Mouse (Mus musculus): Measurements from ENCODE around the gene Nrxn1. TPM values are rescaled to one million over a fixed set of nuclear protein-coding genes. Genes with fewer than 3 reads are reported as not detected.

The Nrxn1 gene
- polyA plus RNA-seq, 1 experiment from 2014 or later = 4.6 TPM

GRCm38 (mm10) chr17:90788491-90789127, 304.3 kb downstream of the Nrxn1 start:
- 84% methylated on average over 3 of the region's 3 CpGs for WGBS
- H3K4me2 ChIP-seq (replicated peaks; ENCODE audit: low read depth, low read length) = no peak overlapping the region
- no peaks in the 10 kb centered on the region for H3K27me3 ChIP-seq (ENCODE audit: insufficient read depth, low read length)
- H3K4me1 ChIP-seq (ENCODE audit: insufficient read depth, low read length) = no peaks in the 10 kb centered on the region
- no peak overlapping the region for H3K4me3 ChIP-seq (ENCODE audit: low read length)
- H3K36me3 ChIP-seq (ENCODE audit: insufficient read depth, low read length) = no peaks in the 10 kb centered on the region
- ATAC-seq (ENCODE audit: low FRiP score, low TSS enrichment) = no peak
- no peak overlapping the region for H3K9ac ChIP-seq (replicated peaks; ENCODE audit: low read length)
- H3K9me3 ChIP-seq (ENCODE audit: low read length) = no peaks in the 10 kb centered on the region
- no peak overlapping the region for H3K27ac ChIP-seq (ENCODE audit: low read length)

- 53% methylated on average over 1 of the region's 1 CpGs for WGBS
- Histone ChIP-seq H3K36me3 (ENCODE audit: insufficient read depth, low read length) (no peaks in the 10 kb centered on the region), H3K4me3 (ENCODE audit: low read length) (no peak overlapping the region), H3K27me3 (ENCODE audit: insufficient read depth, low read length) (no peaks in the 10 kb centered on the region), H3K9me3 (ENCODE audit: low read length) (no peaks in the 10 kb centered on the region), H3K4me1 (ENCODE audit: insufficient read depth, low read length) (no peaks in the 10 kb centered on the region), H3K4me2 (replicated peaks; ENCODE audit: low read depth, low read length) (no peak overlapping the region), H3K27ac (ENCODE audit: low read length) (no peak overlapping the region), H3K9ac (replicated peaks; ENCODE audit: low read length) (no peak overlapping the region)
- ATAC-seq (ENCODE audit: low FRiP score, low TSS enrichment) = no peak
Measured at GRCm38 (mm10) chr17:90788040-90788439, 304.8 kb downstream of the Nrxn1 start.

- WGBS = 66% methylated on average over 5 of the region's 5 CpGs
- Histone ChIP-seq H3K27ac (ENCODE audit: low read length) (no peak overlapping the region; the same call in 1 of the 2 replicates), H3K27me3 (ENCODE audit: insufficient read depth, low read length) (no peaks in the 10 kb centered on the region), H3K9ac (replicated peaks; ENCODE audit: low read length) (no peak overlapping the region), H3K9me3 (ENCODE audit: low read length) (no peaks in the 10 kb centered on the region), H3K36me3 (ENCODE audit: insufficient read depth, low read length) (no peaks in the 10 kb centered on the region), H3K4me2 (replicated peaks; ENCODE audit: low read depth, low read length) (no peak overlapping the region), H3K4me1 (ENCODE audit: insufficient read depth, low read length) (no peaks in the 10 kb centered on the region), H3K4me3 (ENCODE audit: low read length) (no peak overlapping the region)
- 0 out of 2 replicates have a peak, but pooled peaks have one; percentile 35 for ATAC-seq (ENCODE audit: low FRiP score, low TSS enrichment)
Measured at GRCm38 (mm10) chr17:90787121-90787788, 305.6 kb downstream of the Nrxn1 start.

GRCm38 (mm10) chr17:90780481-90780880, 312.4 kb downstream of the Nrxn1 start:
- ATAC-seq (ENCODE audit: low FRiP score, low TSS enrichment) = no peak
- no peaks in the 10 kb centered on the region for H3K4me1 ChIP-seq (ENCODE audit: insufficient read depth, low read length)
- no peaks in the 10 kb centered on the region for H3K27me3 ChIP-seq (ENCODE audit: insufficient read depth, low read length)
- H3K9me3 ChIP-seq (ENCODE audit: low read length) = no peaks in the 10 kb centered on the region
- 44% methylated on average over 1 of the region's 1 CpGs for WGBS
- no peak overlapping the region for H3K4me3 ChIP-seq (ENCODE audit: low read length)
- H3K9ac ChIP-seq (replicated peaks; ENCODE audit: low read length) = no peak overlapping the region
- H3K4me2 ChIP-seq (replicated peaks; ENCODE audit: low read depth, low read length) = no peak overlapping the region
- H3K36me3 ChIP-seq (ENCODE audit: insufficient read depth, low read length) = no peaks in the 10 kb centered on the region
- no peak overlapping the region for H3K27ac ChIP-seq (ENCODE audit: low read length)

GRCm38 (mm10) chr17:90775397-90775796, 317.5 kb downstream of the Nrxn1 start:
- H3K9me3 ChIP-seq (ENCODE audit: low read length) = no peaks in the 10 kb centered on the region
- ATAC-seq (ENCODE audit: low FRiP score, low TSS enrichment) = no peak
- 78% methylated on average over 3 of the region's 3 CpGs for WGBS
- H3K36me3 ChIP-seq (ENCODE audit: insufficient read depth, low read length) = no peaks in the 10 kb centered on the region
- no peaks in the 10 kb centered on the region for H3K4me1 ChIP-seq (ENCODE audit: insufficient read depth, low read length)
- H3K27ac ChIP-seq (ENCODE audit: low read length) = no peak overlapping the region
- H3K4me2 ChIP-seq (replicated peaks; ENCODE audit: low read depth, low read length) = no peak overlapping the region
- H3K27me3 ChIP-seq (ENCODE audit: insufficient read depth, low read length) = no peaks in the 10 kb centered on the region
- H3K4me3 ChIP-seq (ENCODE audit: low read length) = no peak overlapping the region
- H3K9ac ChIP-seq (replicated peaks; ENCODE audit: low read length) = no peak overlapping the region

GRCm38 (mm10) chr17:90773233-90773632, 319.6 kb downstream of the Nrxn1 start:
- H3K4me3 ChIP-seq (ENCODE audit: low read length) = no peak overlapping the region
- no peak overlapping the region for H3K4me2 ChIP-seq (replicated peaks; ENCODE audit: low read depth, low read length)
- no peaks in the 10 kb centered on the region for H3K4me1 ChIP-seq (ENCODE audit: insufficient read depth, low read length)
- no peaks in the 10 kb centered on the region for H3K9me3 ChIP-seq (ENCODE audit: low read length)
- H3K9ac ChIP-seq (replicated peaks; ENCODE audit: low read length) = no peak overlapping the region
- no peaks in the 10 kb centered on the region for H3K36me3 ChIP-seq (ENCODE audit: insufficient read depth, low read length)
- 72% methylated on average over 3 of the region's 3 CpGs for WGBS
- no peaks in the 10 kb centered on the region for H3K27me3 ChIP-seq (ENCODE audit: insufficient read depth, low read length)
- no peak overlapping the region for H3K27ac ChIP-seq (ENCODE audit: low read length)
- no peak for ATAC-seq (ENCODE audit: low FRiP score, low TSS enrichment)

GRCm38 (mm10) chr17:90768216-90768615, 324.7 kb downstream of the Nrxn1 start:
- Histone ChIP-seq H3K4me1 (ENCODE audit: insufficient read depth, low read length) (no peaks in the 10 kb centered on the region), H3K27ac (ENCODE audit: low read length) (no peak overlapping the region)

GRCm38 (mm10) chr17:90727124-90727523, 365.7 kb downstream of the Nrxn1 start:
- no peak overlapping the region for H3K27ac ChIP-seq (ENCODE audit: low read length)
- H3K4me1 ChIP-seq (ENCODE audit: insufficient read depth, low read length) = no peaks in the 10 kb centered on the region
- no peak overlapping the region for H3K4me3 ChIP-seq (ENCODE audit: low read length)
- 45% methylated on average over 3 of the region's 3 CpGs for WGBS
- no peak overlapping the region for H3K4me2 ChIP-seq (replicated peaks; ENCODE audit: low read depth, low read length)
- ATAC-seq (ENCODE audit: low FRiP score, low TSS enrichment) = no peak
- no peaks in the 10 kb centered on the region for H3K27me3 ChIP-seq (ENCODE audit: insufficient read depth, low read length)
- no peak overlapping the region for H3K9ac ChIP-seq (replicated peaks; ENCODE audit: low read length)
- no peaks in the 10 kb centered on the region for H3K9me3 ChIP-seq (ENCODE audit: low read length)
- no peaks in the 10 kb centered on the region for H3K36me3 ChIP-seq (ENCODE audit: insufficient read depth, low read length)

More at GRCm38 (mm10) chr17:90768216-90768615, 324.7 kb downstream of the Nrxn1 start:
- no peak overlapping the region for H3K4me2 ChIP-seq (replicated peaks; ENCODE audit: low read depth, low read length)
- no peaks in the 10 kb centered on the region for H3K27me3 ChIP-seq (ENCODE audit: insufficient read depth, low read length)
- no peaks in the 10 kb centered on the region for H3K36me3 ChIP-seq (ENCODE audit: insufficient read depth, low read length)
- no peak overlapping the region for H3K9ac ChIP-seq (replicated peaks; ENCODE audit: low read length)
- no peaks in the 10 kb centered on the region for H3K9me3 ChIP-seq (ENCODE audit: low read length)
- ATAC-seq (ENCODE audit: low FRiP score, low TSS enrichment) = no peak
- WGBS = 31% methylated on average over 1 of the region's 1 CpGs
- H3K4me3 ChIP-seq (ENCODE audit: low read length) = no peak overlapping the region

- no peak overlapping the region for H3K27ac ChIP-seq (ENCODE audit: low read length)
- H3K4me3 ChIP-seq (ENCODE audit: low read length) = no peak overlapping the region
- no peaks in the 10 kb centered on the region for H3K4me1 ChIP-seq (ENCODE audit: insufficient read depth, low read length)
- WGBS = 68% methylated on average over 4 of the region's 4 CpGs
- no peaks in the 10 kb centered on the region for H3K9me3 ChIP-seq (ENCODE audit: low read length)
- no peaks in the 10 kb centered on the region for H3K27me3 ChIP-seq (ENCODE audit: insufficient read depth, low read length)
- H3K36me3 ChIP-seq (ENCODE audit: insufficient read depth, low read length) = no peaks in the 10 kb centered on the region
- H3K9ac ChIP-seq (replicated peaks; ENCODE audit: low read length) = no peak overlapping the region
- H3K4me2 ChIP-seq (replicated peaks; ENCODE audit: low read depth, low read length) = no peak overlapping the region
- ATAC-seq (ENCODE audit: low FRiP score, low TSS enrichment) = no peak
Measured at GRCm38 (mm10) chr17:90704773-90705172, 388.1 kb downstream of the Nrxn1 start.

GRCm38 (mm10) chr17:90702626-90703025, 390.2 kb downstream of the Nrxn1 start:
- H3K9ac ChIP-seq (replicated peaks; ENCODE audit: low read length) = no peak overlapping the region
- H3K4me2 ChIP-seq (replicated peaks; ENCODE audit: low read depth, low read length) = no peak overlapping the region
- WGBS = 77% methylated on average over 1 of the region's 1 CpGs
- no peaks in the 10 kb centered on the region for H3K9me3 ChIP-seq (ENCODE audit: low read length)
- H3K27ac ChIP-seq (ENCODE audit: low read length) = no peak overlapping the region
- H3K27me3 ChIP-seq (ENCODE audit: insufficient read depth, low read length) = no peaks in the 10 kb centered on the region
- no peaks in the 10 kb centered on the region for H3K36me3 ChIP-seq (ENCODE audit: insufficient read depth, low read length)
- no peak overlapping the region for H3K4me3 ChIP-seq (ENCODE audit: low read length)
- no peak for ATAC-seq (ENCODE audit: low FRiP score, low TSS enrichment)
- H3K4me1 ChIP-seq (ENCODE audit: insufficient read depth, low read length) = no peaks in the 10 kb centered on the region
